Mouse (Mus musculus) intestine, embryonic 16.5 days (tissue): ENCODE data around the gene Ass1. TPM values are rescaled to one million over a fixed set of nuclear protein-coding genes. Genes with fewer than 3 reads are reported as not detected.

ENCODE experiments used
- ATAC-seq: fragments of 200-750 bp; cut with Nextera tagmentation; 2 replicates; pipeline ENCODE4 v1.8.0; 2017; ENCODE audit warnings: moderate TSS enrichment, moderate library complexity
- H3K27ac ChIP-seq: fragments of 300-500 bp; sonication (generic); 2 replicates; pipeline ENCODE4 v1.5.1; 2014; ENCODE audit warnings: mild to moderate bottlenecking, low read length
- H3K27me3 ChIP-seq: fragments of 300-500 bp; sonication (generic); replicated peaks from 2 replicates; pipeline ENCODE4 v1.6.1; 2014; ENCODE audit warnings: low read length, control low read depth, mixed read lengths; ENCODE audit not compliant: control insufficient read depth, insufficient read depth
- H3K36me3 ChIP-seq: fragments of 300-500 bp; sonication (generic); 2 replicates; pipeline ENCODE4 v1.6.1; 2014; ENCODE audit warnings: low read length, control low read depth; ENCODE audit not compliant: control insufficient read depth, insufficient read depth
- H3K4me1 ChIP-seq: fragments of 300-500 bp; sonication (generic); 2 replicates; pipeline ENCODE4 v1.6.1; 2014; ENCODE audit warnings: low read length, control low read depth, mixed read lengths; ENCODE audit not compliant: control insufficient read depth, insufficient read depth
- H3K4me2 ChIP-seq: fragments of 300-500 bp; sonication (generic); 2 replicates; pipeline ENCODE4 v1.6.1; 2014; ENCODE audit warnings: low read depth, low read length, control low read depth
- H3K4me3 ChIP-seq: fragments of 300-500 bp; sonication (generic); 2 replicates; pipeline ENCODE4 v1.5.1; 2014; ENCODE audit warnings: mild to moderate bottlenecking, low read length
- H3K9ac ChIP-seq: fragments of 300-500 bp; sonication (generic); 2 replicates; pipeline ENCODE4 v1.6.1; 2014; ENCODE audit warnings: low read depth, low read length
- H3K9me3 ChIP-seq: fragments of 300-500 bp; sonication (generic); 2 replicates; pipeline ENCODE4 v1.6.1; 2016; ENCODE audit warnings: low read length, control low read depth; ENCODE audit not compliant: control insufficient read depth
- WGBS: fragments of 180-500 bp; shearing (Covaris S2); extraction: QIAGEN DNeasy Blood & Tissue Kit; methylation state at CpG from one replicate; pipeline ENCODE4 v1.1.7; 2014; 5-methylcytosine and 5-hydroxymethylcytosine counted together
- polyA plus RNA-seq: library from polyadenylated mRNA; unstranded; fragments of >200 nt; fragmentation: Nextera tagmentation; extraction: Ambion mirVana; gene quantifications from 2 replicates; pipeline ENCODE4 v1.2.1, GENCODE M21; 2015

Gene Ass1
- polyA plus RNA-seq, 1 experiment from 2014 or later = 374 TPM

DNA sequence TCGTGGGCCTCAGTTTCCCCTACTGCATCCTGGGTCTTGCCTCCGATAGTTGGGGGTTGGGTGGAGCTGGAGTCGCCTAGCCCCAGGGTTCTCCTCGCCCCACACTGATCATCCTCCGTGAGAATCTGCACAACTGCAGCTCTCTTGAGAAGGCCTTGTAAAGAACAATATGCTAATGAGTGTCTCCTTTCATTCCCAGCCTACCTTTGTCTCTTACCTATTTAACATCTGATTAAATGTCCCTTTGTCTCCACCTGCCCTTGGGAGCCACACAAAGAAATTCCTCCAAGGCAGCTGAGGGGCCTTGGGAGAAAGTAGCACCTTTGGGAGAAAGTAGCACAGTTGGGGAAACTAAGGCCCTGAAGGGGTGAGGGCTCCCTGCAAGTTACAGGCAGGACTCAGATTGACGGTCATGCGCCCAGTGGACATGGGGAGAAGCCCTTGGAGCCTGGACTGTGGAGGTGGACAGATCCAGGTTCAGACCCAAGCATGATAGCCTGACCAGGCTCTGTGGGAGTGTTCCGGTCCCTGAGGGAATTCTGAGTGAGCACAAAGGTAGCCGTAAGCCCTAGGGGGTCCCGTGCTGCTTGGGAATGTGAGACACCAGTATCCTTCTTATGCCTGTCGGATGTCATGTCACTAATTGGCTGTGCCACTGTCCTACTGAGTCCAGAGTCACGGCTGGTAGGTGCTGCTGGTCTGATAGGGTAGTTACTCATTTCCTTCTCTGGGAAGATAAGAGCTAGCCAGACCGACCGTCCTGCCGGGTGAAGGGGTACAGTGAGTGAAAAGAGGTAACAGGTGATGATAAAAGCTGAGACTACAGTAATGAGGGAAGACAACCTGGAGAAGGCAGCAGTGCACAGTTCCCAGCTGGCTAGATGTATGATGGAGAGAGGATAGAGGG lies 32.9 kb downstream of the Ass1 start:
- H3K9me3 ChIP-seq = no peaks in the 10 kb centered on the region
- no peaks in the 10 kb centered on the region for H3K27me3 ChIP-seq
- no peaks in the 10 kb centered on the region for H3K36me3 ChIP-seq
- ATAC-seq = no peak
- no peak overlapping the region for H3K27ac ChIP-seq
- H3K4me2 ChIP-seq = no peak overlapping the region
- no peaks in the 10 kb centered on the region for H3K4me1 ChIP-seq
- 60% methylated on average over 15 of the region's 15 CpGs for WGBS
- H3K4me3 ChIP-seq = no peak overlapping the region
- H3K9ac ChIP-seq = no peak overlapping the region

DNA sequence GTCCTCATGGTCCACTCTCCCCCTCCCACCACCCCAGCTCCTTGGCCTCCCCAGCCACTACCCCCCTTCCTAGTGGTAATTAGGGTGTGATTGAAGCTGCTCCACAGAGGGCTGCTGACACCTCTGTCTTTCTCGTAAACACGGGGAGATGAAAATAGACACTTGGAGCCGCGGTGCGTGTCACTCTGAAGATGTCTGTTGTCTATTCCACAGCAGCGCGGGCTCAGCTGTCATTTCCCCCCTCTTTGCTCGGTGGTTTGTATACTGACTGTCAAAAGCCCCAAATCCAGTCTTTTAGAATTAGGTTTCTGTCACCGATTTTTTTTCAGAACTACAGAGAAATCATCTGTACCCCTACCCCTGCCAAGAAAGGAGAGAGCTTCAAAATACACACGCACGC lies 35.5 kb downstream of the Ass1 start:
- Histone ChIP-seq H3K9ac (no peak overlapping the region), H3K9me3 (no peaks in the 10 kb centered on the region), H3K4me3 (no peak overlapping the region), H3K27me3 (no peaks in the 10 kb centered on the region), H3K36me3 (no peaks in the 10 kb centered on the region), H3K4me2 (no peak overlapping the region), H3K4me1 (no peaks in the 10 kb centered on the region), H3K27ac (no peak overlapping the region)
- 52% methylated on average over 11 of the region's 11 CpGs for WGBS
- no peak for ATAC-seq

DNA sequence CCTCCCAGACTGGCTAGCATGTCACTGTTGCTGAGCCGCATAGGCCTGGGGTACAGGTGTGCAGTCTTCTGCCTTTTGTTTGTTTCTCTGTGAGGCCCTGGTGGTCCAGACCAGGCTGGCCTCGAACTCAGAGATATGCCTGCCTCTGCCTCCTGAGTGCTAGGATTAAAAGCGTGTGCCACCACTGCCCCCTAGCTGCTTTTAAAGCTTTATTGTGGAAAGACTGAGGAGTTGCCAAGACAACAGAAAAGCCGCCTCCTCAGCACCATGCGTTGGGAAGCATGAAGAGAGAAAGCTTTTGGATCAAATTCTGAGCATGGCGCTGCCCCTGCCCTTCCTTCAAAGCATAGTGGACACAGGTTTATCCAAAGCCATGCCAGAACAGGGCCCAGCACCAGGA lies 38.8 kb downstream of the Ass1 start:
- Histone ChIP-seq H3K4me3 (no peak overlapping the region), H3K4me2 (no peak overlapping the region), H3K4me1 (no peaks in the 10 kb centered on the region), H3K27ac (no peak overlapping the region), H3K9ac (no peak overlapping the region), H3K9me3 (no peaks in the 10 kb centered on the region), H3K27me3 (no peaks in the 10 kb centered on the region), H3K36me3 (no peaks in the 10 kb centered on the region)
- WGBS = 95% methylated on average over 6 of the region's 6 CpGs
- ATAC-seq = no peak

DNA sequence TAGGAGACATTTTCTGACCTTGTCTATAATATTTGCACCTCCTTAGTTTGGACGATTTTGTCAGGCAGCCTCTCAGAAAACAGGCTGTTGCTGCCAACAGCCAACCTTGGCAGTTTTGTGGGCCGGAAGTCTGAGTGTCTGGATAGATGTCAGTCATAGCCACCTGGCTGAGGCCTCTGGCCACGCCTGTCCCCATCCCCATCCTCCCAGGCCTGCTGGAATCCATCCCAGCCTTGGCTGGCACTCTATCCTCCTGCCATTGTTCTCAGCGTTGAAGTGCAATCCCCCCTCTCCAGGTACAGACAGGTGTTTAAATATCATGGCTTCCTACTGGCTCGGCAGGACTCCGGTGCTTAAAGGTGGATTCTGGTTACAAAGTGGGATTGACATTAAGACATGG lies 41.3 kb downstream of the Ass1 start:
- Histone ChIP-seq H3K36me3 (peaks cover 8% of the 10 kb centered on the region; the same call in 1 of the 2 replicates), H3K27me3 (no peaks in the 10 kb centered on the region), H3K9ac (no peak overlapping the region), H3K4me1 (no peaks in the 10 kb centered on the region), H3K9me3 (no peaks in the 10 kb centered on the region), H3K4me2 (no peak overlapping the region), H3K4me3 (no peak overlapping the region), H3K27ac (no peak overlapping the region)
- 69% methylated on average over 6 of the region's 6 CpGs for WGBS
- ATAC-seq = no peak

DNA sequence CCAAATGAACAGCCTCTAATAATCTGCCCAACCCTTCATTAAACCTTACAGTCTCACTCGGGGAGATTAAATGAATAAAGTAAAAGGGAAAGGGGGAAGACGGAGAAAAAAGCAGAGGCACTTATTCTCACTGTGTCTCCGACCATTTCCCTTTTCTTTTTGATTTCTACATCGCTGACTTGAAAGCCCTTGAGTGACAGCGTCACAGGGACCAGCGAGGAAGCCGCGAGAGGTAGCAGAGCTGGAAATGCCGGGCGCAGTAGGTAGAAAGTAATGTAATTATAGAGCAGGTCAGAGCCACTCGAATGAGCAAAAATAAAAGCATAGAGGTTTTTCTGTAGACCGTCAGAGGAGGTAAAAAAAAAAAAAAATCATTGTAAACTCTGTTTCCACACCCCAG lies 46.5 kb downstream of the Ass1 start:
- Histone ChIP-seq H3K4me2 (no peak overlapping the region), H3K27me3 (no peaks in the 10 kb centered on the region), H3K9me3 (no peaks in the 10 kb centered on the region), H3K4me3 (no peak overlapping the region), H3K4me1 (no peaks in the 10 kb centered on the region), H3K27ac (no peak overlapping the region), H3K36me3 (peaks cover 8% of the 10 kb centered on the region; the same call in 1 of the 2 replicates), H3K9ac (no peak overlapping the region)
- ATAC-seq = no peak
- WGBS = 80% methylated on average over 12 of the region's 12 CpGs

DNA sequence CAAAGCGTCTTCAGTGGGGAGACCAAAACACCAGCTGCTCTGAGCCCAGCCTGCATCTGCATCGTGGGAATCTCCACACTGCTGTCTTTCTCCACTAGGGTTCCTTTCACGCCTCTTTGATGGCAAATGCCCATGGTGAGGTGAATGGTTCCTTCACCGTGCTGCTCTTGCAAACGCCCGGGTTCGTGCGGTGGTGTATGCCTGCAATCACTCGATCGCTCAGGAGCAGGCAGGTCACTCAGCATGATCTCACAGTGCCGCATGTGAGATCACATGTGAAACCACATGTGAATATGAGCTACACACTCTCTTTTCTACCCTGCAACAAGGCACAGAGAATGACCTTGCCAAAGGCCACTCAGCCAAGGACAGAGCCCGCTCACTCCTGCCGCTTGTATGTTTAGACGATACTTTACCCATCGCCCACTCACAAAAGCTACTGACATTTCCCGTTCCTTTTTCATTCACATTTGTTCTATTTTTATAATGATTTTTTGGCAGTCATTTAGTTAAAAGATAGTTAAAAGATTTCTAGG lies 51.9 kb downstream of the Ass1 start:
- Histone ChIP-seq H3K27me3 (no peaks in the 10 kb centered on the region), H3K9ac (no peak overlapping the region), H3K27ac (no peak overlapping the region), H3K4me3 (no peak overlapping the region), H3K36me3 (no peaks in the 10 kb centered on the region), H3K9me3 (no peaks in the 10 kb centered on the region), H3K4me2 (no peak overlapping the region), H3K4me1 (no peaks in the 10 kb centered on the region)
- WGBS = 82% methylated on average over 16 of the region's 16 CpGs
- no peak for ATAC-seq

DNA sequence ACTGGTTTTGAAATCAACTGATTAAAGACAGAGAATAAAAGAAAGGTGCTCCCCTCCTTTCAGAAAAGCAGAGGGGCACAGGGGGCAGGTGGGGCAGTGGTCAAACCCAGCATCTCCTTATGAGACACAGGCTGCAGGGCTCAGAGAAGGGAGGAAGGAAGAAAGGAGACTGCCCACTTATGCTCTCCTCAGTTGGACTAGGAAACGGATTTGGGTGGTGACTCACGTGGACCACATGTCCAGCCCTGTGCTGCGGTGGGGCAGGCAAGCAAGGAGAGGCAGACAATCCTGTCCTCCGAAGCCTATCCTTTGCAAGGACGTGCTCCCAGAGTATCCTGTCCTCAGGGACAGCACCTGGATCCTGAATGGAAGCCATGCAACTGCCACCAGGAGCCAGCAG lies 54.6 kb downstream of the Ass1 start:
- no peak overlapping the region for H3K4me3 ChIP-seq
- no peaks in the 10 kb centered on the region for H3K9me3 ChIP-seq
- H3K36me3 ChIP-seq = no peaks in the 10 kb centered on the region
- ATAC-seq = no peak
- no peak overlapping the region for H3K4me2 ChIP-seq
- 73% methylated on average over 5 of the region's 5 CpGs for WGBS
- H3K9ac ChIP-seq = no peak overlapping the region
- no peak overlapping the region for H3K27ac ChIP-seq
- H3K4me1 ChIP-seq = no peaks in the 10 kb centered on the region
- H3K27me3 ChIP-seq = no peaks in the 10 kb centered on the region

DNA sequence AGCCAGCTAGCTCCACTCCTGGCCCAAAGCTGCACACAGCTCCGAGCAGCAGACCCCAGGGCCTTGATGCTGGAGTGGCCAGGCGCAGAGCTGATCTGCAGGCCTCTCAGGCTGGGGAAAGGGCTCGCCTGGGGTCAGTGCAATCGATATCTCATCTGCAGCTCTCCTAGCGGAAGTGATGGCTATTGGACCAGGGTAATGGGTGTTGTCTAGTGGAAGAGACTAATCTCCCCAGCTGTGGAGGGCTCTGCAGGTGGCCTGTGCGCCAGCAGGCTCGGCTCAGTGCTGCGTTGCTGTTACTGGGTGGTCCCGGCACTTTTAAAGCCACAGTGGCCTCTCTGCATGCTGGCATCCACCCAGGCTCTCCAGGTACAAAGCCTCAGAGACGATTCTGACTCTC lies 55.8 kb downstream of the Ass1 start:
- H3K27ac ChIP-seq = no peak overlapping the region
- no peak overlapping the region for H3K4me3 ChIP-seq
- 33% methylated on average over 10 of the region's 10 CpGs for WGBS
- H3K4me2 ChIP-seq = no peak overlapping the region
- H3K36me3 ChIP-seq = no peaks in the 10 kb centered on the region
- no peaks in the 10 kb centered on the region for H3K4me1 ChIP-seq
- no peak for ATAC-seq
- no peaks in the 10 kb centered on the region for H3K9me3 ChIP-seq
- H3K27me3 ChIP-seq = no peaks in the 10 kb centered on the region
- no peak overlapping the region for H3K9ac ChIP-seq

DNA sequence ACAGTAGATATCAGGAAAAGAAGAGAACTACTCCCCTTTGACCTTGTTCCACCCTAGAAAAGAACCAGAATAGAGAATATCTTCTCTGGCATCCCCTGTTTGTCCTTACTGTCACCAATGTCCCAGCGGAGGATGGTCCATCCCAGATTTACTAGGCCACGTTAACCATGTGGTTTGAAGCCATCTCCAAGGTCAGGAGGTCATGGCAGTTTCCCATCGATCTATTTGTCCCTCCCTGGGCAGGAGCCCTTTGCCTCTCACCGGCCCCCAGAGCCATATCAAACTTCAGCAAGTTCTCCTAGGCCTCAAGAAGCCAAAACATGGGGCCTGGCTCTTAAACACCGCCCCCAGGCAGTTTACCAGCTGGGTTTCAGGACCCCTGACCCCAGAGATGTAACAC lies 60.2 kb downstream of the Ass1 start:
- H3K9me3 ChIP-seq = no peaks in the 10 kb centered on the region
- no peaks in the 10 kb centered on the region for H3K4me1 ChIP-seq
- H3K9ac ChIP-seq = no peak overlapping the region
- ATAC-seq = no peak
- H3K27me3 ChIP-seq = no peaks in the 10 kb centered on the region
- WGBS = 51% methylated on average over 5 of the region's 5 CpGs
- H3K36me3 ChIP-seq = no peaks in the 10 kb centered on the region
- no peak overlapping the region for H3K4me2 ChIP-seq
- no peak overlapping the region for H3K4me3 ChIP-seq
- no peak overlapping the region for H3K27ac ChIP-seq
